Mouse (Mus musculus) ES-E14 (cell line): ENCODE results near the gene Gm9857.

Source experiments
- HCFC1 ChIP-seq: IDR thresholded peaks from 2 replicates; pipeline ENCODE4 v1.6.1; 2012; ENCODE audit warnings: low read length, inconsistent platforms, borderline replicate concordance; ENCODE audit not compliant: insufficient read depth
- ZC3H11A ChIP-seq: IDR thresholded peaks from 2 replicates; pipeline ENCODE4 v1.6.1; 2012; ENCODE audit warnings: low read depth, mild to moderate bottlenecking, inconsistent platforms, low read length, borderline replicate concordance
- ZNF384 ChIP-seq: IDR thresholded peaks from 2 replicates; pipeline ENCODE4 v1.6.1; 2012; ENCODE audit warnings: low read depth, low read length, inconsistent platforms

DNA sequence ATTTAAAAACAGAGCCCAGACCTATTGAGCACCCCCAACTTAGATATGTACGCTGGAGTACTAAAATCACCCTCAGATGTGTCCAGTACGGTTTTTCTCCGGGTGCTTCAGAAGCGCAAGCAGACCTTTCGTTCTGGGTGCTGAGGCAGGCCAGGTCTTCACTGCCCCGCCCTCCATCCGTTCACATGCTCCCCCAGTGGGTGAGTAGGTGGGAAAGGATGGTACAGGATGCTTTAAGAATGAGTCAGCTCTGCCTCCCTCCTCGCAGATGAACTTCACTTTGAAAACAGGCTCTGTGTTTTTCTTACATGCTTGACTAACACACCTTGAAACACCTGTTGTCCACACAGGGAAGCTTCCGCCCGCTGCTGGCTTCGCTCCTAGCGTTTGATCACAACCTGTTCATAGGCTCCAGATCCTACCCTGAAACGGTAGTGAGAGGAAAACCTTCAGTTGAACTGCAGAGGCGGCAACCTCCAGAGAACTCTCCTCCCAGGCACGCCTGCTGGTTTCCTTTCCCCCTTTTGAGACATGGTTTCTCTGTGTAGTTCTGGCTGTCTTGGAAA, 34.8 kb upstream of the Gm9857 start:
- TF ChIP-seq ZC3H11A (no peak), ZNF384 (no peak), HCFC1 (no peak)
